Mouse (Mus musculus) liver, adult 2 months (tissue): ENCODE data around the gene Cr1l. TPM values are rescaled to one million over a fixed set of nuclear protein-coding genes. Genes with fewer than 3 reads are reported as not detected.

Experiments
- DNase-seq: peaks from one replicate; pipeline ENCODE4 v3.0.0-alpha.2; 2011; ENCODE audit warnings: low read depth, low spot score; ENCODE audit errors: extremely low read depth
- H3K27ac ChIP-seq: fragments of 200-500 bp; replicated peaks from 2 replicates; pipeline ENCODE4 v1.5.1; 2012; ENCODE audit warnings: low read depth, mild to moderate bottlenecking, control low read depth, inconsistent platforms, low read length; ENCODE audit not compliant: insufficient read depth
- H3K27me3 ChIP-seq: fragments of 200-500 bp; 2 replicates; pipeline ENCODE4 v1.6.1; 2012; ENCODE audit warnings: mild to moderate bottlenecking, moderate library complexity, low read length, inconsistent platforms; ENCODE audit not compliant: control insufficient read depth, insufficient read depth
- H3K36me3 ChIP-seq: fragments of 200-500 bp; 2 replicates; pipeline ENCODE4 v1.6.1; 2012; ENCODE audit warnings: low read length, inconsistent platforms; ENCODE audit not compliant: control insufficient read depth, insufficient read depth
- H3K4me1 ChIP-seq: fragments of 200-500 bp; 2 replicates; pipeline ENCODE4 v1.6.1; 2011; ENCODE audit warnings: low read length; ENCODE audit not compliant: control insufficient read depth, insufficient read depth
- H3K4me3 ChIP-seq: fragments of 200-500 bp; 2 replicates; pipeline ENCODE4 v1.5.1; 2011; ENCODE audit warnings: low read depth, mild to moderate bottlenecking, control low read depth, low read length, moderate library complexity; ENCODE audit not compliant: insufficient read depth
- H3K79me2 ChIP-seq: fragments of 200-500 bp; 2 replicates; pipeline ENCODE4 v1.6.1; 2012; ENCODE audit warnings: inconsistent platforms, mild to moderate bottlenecking, low read length, moderate library complexity; ENCODE audit not compliant: control insufficient read depth, insufficient read depth
- H3K9ac ChIP-seq: fragments of 200-500 bp; 2 replicates; pipeline ENCODE4 v1.6.1; 2012; ENCODE audit warnings: low read depth, mild to moderate bottlenecking, control low read depth, inconsistent platforms, low read length
- CTCF ChIP-seq: fragments of 200-500 bp; IDR thresholded peaks from 2 replicates; pipeline ENCODE4 v1.5.1; 2011; ENCODE audit warnings: low read depth, low read length, control low read depth
- POLR2A ChIP-seq: fragments of 200-500 bp; IDR thresholded peaks from 2 replicates; pipeline ENCODE4 v1.6.1; 2011; ENCODE audit warnings: low read length, control low read depth; ENCODE audit not compliant: insufficient read depth; ENCODE audit errors: extremely low read depth
- WGBS: fragments of 180-500 bp; shearing (Covaris S2); methylation state at CpG from one replicate; pipeline ENCODE4 v1.1.7; 2018; 5-methylcytosine and 5-hydroxymethylcytosine counted together
- polyA plus RNA-seq: library from polyadenylated mRNA; depleted of rRNA; stranded (reverse); fragments of >200 nt; gene quantifications from 2 replicates; pipeline ENCODE4 v1.2.3, GENCODE M21; 2012
- total RNA-seq: library from RNA; depleted of rRNA; stranded (reverse); fragments of >200 nt; gene quantifications from 2 replicates; pipeline ENCODE4 v1.2.3, GENCODE M21; 2014

Cr1l gene
- total and polyA plus RNA-seq, 2 experiments: 64.6 to 116 TPM

DNA sequence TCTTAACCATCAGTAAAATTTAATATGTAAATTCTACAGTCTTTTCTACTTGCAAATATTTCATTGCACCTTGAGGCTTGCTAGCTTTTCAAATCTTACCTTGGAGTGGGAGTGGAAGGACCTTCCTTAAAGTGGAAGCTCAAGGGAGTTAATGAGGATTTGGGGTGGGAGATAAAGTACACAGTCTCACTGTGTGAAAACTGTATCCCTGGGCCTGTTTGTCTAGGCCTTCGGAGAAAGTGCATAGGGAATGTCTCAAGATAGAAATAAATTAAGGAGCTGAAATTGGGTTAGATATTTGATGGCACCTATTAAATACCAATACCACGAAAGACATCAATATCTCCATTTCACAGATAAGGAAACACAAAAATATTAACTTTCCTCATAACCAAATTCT is 907 bp downstream of the Cr1l start:
- Histone ChIP-seq H3K27me3 (no peaks in the 10 kb centered on the region), H3K79me2 (no peaks in the 10 kb centered on the region), H3K4me3 (peak overlapping the region; percentile 75), H3K27ac (peak overlapping the region; percentile 97), H3K4me1 (peaks cover 1% of the 10 kb centered on the region; the same call in 1 of the 2 replicates), H3K9ac (peak overlapping the region; percentile 86), H3K36me3 (peaks cover 23% of the 10 kb centered on the region)
- DNase-seq: no peak
- TF ChIP-seq POLR2A: no peak
- no peak for TF ChIP-seq CTCF
- 2% methylated on average over 2 of the region's 2 CpGs for WGBS

DNA sequence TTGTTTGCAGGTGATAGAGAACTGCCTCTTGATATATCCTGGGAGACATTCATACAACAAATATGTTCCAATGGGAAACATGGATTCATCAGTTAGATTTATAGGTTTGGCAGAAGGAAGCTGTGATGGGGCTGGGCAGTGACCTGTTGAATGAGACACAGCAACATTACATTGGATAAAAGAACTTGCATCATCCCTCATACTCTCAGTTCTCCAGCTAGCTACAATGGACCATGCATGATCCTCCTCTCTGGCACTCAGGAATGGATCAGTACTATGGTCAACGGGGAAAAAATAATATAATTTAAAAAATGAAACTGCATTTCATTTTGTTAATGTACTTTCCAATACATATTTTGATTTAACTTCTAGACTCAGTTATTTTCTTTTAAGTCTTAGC is 1.5 kb downstream of the Cr1l start:
- Histone ChIP-seq H3K27me3 (no peaks in the 10 kb centered on the region), H3K9ac (no peak overlapping the region), H3K4me1 (peaks cover 1% of the 10 kb centered on the region; the same call in 1 of the 2 replicates), H3K27ac (no peak overlapping the region), H3K36me3 (peaks cover 23% of the 10 kb centered on the region), H3K4me3 (no peak overlapping the region), H3K79me2 (no peaks in the 10 kb centered on the region)
- WGBS: 76% methylated on average over 1 of the region's 1 CpGs
- TF ChIP-seq POLR2A: no peak
- no peak for TF ChIP-seq CTCF
- no peak for DNase-seq

DNA sequence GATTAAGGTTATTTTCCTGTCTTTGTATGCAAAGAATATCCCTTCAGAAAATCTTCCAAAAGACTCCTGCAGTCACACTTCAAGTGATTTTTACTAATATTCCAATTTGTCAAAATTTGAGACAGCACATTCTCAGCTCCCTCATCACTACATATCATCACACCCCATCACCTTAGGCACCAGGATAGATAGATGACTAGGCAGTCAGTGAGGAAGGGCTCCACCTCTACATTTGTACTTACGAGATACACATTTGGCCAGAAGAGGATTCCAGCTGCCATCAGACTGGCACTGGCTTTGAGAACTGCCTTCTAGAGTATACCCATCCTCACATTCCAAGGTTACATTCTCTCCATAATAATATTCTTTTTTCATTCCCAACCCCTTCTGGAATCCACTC is 17.0 kb downstream of the Cr1l start:
- Histone ChIP-seq H3K79me2 (no peaks in the 10 kb centered on the region), H3K9ac (no peak overlapping the region), H3K27ac (no peak overlapping the region), H3K4me3 (no peak overlapping the region), H3K27me3 (no peaks in the 10 kb centered on the region), H3K36me3 (peaks cover 43% of the 10 kb centered on the region), H3K4me1 (no peaks in the 10 kb centered on the region)
- DNase-seq: no peak
- 90% methylated on average over 1 of the region's 1 CpGs for WGBS
- TF ChIP-seq POLR2A (no peak), CTCF (no peak)

DNA sequence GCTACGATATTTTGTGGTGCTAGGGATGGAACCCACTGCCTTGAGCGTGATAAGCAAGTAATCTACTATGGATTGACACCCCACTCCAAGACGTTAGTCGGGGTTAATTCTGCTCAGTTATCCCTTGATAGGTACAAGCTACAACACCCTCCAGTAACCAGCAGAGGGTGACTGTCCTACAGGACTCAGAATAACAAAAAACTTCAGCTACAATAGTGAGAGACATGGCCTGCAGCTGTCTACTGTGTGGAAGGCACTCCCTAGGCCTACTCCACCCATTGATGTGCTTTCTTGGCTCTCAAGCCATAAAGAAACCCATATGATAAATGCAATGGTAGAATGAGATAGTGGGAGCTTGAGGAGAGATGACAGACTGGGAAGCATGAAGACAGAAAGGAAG is 17.8 kb downstream of the Cr1l start:
- DNase-seq: no peak

DNA sequence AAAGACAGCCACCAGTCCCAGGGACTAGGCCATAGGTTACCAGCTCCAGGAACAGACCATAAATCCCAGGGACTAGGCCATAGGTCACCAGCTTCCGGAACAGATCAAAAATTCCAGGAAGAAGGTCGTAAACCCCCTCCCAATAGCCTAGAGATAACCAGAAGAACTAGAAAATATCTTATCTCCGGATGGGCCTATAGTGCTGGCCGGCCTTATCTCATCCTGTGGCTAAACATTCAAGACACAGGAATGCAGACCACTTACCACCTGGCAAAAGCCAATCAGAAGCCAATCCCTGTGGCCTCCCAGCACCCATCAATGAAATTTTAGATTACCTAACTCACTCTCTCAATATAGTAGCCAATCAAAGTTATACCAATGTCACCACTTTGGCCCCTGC is 30.7 kb downstream of the Cr1l start:
- TF ChIP-seq POLR2A (no peak), CTCF (no peak)
- Histone ChIP-seq H3K4me1 (no peaks in the 10 kb centered on the region), H3K27me3 (no peaks in the 10 kb centered on the region), H3K9ac (no peak overlapping the region), H3K4me3 (no peak overlapping the region), H3K79me2 (no peaks in the 10 kb centered on the region), H3K27ac (no peak overlapping the region), H3K36me3 (peaks cover 22% of the 10 kb centered on the region)
- no peak for DNase-seq
- 51% methylated on average over 4 of the region's 4 CpGs for WGBS

More for the DNA sequence above, 17.8 kb downstream of the Cr1l start:
- WGBS: 95% methylated on average over 4 of the region's 4 CpGs
- no peak overlapping the region for H3K27ac ChIP-seq
- H3K36me3 ChIP-seq: peaks cover 43% of the 10 kb centered on the region
- no peak for TF ChIP-seq POLR2A
- TF ChIP-seq CTCF: no peak
- H3K4me1 ChIP-seq: no peaks in the 10 kb centered on the region
- H3K9ac ChIP-seq: no peak overlapping the region
- no peaks in the 10 kb centered on the region for H3K79me2 ChIP-seq
- H3K4me3 ChIP-seq: no peak overlapping the region
- no peaks in the 10 kb centered on the region for H3K27me3 ChIP-seq

DNA sequence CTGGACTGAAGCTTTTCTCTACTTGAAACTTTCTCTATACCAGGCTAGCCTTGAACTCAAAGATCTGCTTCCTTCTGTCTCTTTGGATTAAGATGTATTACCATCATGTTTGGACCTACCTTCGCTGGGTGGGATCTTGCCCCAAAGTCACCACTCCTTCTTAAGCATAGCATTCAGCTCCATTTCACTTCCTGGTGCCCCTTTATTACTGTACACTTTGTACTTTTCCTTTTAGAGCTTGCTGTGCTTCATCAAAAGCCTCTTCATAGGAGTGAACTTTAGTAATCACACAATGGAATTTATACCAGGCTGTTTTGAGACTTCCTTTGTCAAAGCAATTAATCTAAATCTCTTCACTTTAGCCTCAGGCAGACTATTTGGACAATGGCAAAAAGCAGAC is 33.4 kb downstream of the Cr1l start:
- H3K9ac ChIP-seq: no peak overlapping the region
- DNase-seq: no peak
- no peak for TF ChIP-seq CTCF
- no peak for TF ChIP-seq POLR2A
- H3K79me2 ChIP-seq: no peaks in the 10 kb centered on the region
- H3K27ac ChIP-seq: no peak overlapping the region
- H3K4me1 ChIP-seq: no peaks in the 10 kb centered on the region
- H3K4me3 ChIP-seq: no peak overlapping the region
- H3K36me3 ChIP-seq: peaks cover 7% of the 10 kb centered on the region
- H3K27me3 ChIP-seq: no peaks in the 10 kb centered on the region
- WGBS: 100% methylated on average over 1 of the region's 1 CpGs
